Mouse (Mus musculus): ENCODE results near the gene Zfp74.

- TF ChIP-seq CTCF (IDR thresholded peaks at IDR 0.05; ENCODE audit: insufficient read depth, low read depth, low read length) (no peak), POLR2A (IDR thresholded peaks at IDR 0.05; ENCODE audit: insufficient read depth, low read depth, low read length) (no peak)
These were observed 26.9 kb upstream of the Zfp74 start for GRCm38 (mm10) chr7:29980761-29981160.
